Mouse (Mus musculus) right cerebral cortex, postnatal 10 days (tissue): ENCODE results near the gene Rabl3.

Source experiments
- DNase-seq, 2 experiments: peaks; one replicate each; pipeline ENCODE4 v3.0.0; 2021; ENCODE audit warnings: low spot score in 2 of 2

Rabl3 gene

GRCm38 (mm10) chr16:37539611-37540580 lies at the start of gene Rabl3, which contains the start of gene Gtf2e1:
Gene Rabl3 (plus strand): TSS chr16:37539885.
Gene Gtf2e1 (minus strand): TSS chr16:37539789.
- peak; percentile 99 to 100 for DNase-seq

GRCm38 (mm10) chr16:37495017-37495416 lies 44.7 kb upstream of the Rabl3 start:
- DNase-seq: peak; percentile 40 to 42

GRCm38 (mm10) chr16:37498581-37498980 lies 41.1 kb upstream of the Rabl3 start:
- no peak for DNase-seq

DNA sequence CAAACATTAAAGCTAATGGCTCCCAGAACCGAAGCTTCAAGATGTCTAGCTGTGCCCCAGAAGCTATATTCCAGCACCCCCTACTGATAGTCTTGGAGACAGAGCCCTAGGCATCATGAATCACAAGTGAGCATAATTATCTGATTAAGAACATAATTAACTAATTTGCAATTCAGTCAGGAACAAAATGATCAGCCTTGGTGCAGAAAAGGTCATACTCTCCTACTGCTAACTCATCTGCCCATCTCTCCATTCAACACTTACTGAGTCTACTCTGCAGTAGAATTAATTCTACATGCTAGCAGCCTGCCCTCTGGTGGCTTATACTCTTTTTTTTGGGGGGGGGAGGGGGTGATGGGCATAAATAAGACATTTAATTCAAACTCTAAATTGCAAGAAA lies 35.2 kb upstream of the Rabl3 start:
- DNase-seq: no peak

- DNase-seq: no peak
Measured at GRCm38 (mm10) chr16:37506751-37507150, 32.9 kb upstream of the Rabl3 start.

- no peak for DNase-seq
Measured at GRCm38 (mm10) chr16:37511489-37511888, 28.2 kb upstream of the Rabl3 start.

DNA sequence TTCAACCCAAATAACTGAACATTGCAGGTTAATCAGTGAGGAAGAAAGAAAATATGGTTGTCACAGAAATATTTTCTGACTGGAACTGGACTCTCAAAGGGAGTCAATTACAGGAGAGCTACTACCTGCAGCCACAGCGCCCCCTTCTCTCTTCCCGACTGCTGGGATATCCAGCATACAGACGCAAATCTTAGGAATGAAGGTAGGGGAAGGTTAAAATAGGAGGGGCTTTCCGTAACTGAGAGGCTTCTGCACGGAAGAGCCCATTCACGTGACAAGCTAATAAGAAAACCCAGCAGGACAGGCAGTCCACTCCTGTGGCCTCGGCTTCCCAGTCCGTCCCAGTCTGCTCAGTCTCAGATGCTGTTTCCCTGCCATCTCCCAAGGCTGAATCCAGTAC lies 25.0 kb upstream of the Rabl3 start:
- DNase-seq: no peak

DNA sequence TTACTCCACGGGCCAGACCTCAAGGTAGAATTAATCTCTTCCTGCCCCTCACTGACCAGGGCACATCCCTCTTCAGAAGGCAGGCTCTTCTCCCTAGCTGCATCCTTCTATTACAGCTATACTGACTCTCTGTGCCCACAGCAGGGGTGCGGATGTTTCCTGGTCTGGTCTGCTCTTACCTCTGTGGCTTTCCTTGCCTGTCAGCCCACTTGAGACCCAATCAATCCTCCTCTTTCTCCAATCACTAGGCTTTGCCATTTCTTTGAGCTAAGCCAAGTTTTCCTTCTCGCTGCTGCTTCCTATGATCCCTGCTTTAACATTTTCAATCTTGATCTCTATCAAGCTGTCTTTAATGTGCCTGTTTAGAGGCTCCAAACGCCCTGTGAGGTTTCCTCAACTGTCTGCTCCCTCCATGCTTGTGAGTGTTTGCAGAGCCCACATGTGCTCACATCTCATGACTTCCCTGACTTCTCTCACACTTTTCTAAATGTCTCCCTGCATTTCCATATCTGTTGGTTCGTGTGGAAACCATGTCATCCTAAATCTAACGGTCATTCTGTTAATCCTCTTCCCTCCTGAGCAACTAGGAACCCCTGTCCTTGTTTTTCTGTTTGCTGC lies 23.2 kb upstream of the Rabl3 start:
- no peak for DNase-seq

- no peak for DNase-seq
Measured at GRCm38 (mm10) chr16:37517596-37518211, 22.0 kb upstream of the Rabl3 start.

- no peak for DNase-seq
Measured at GRCm38 (mm10) chr16:37518662-37519061, 21.0 kb upstream of the Rabl3 start.

DNA sequence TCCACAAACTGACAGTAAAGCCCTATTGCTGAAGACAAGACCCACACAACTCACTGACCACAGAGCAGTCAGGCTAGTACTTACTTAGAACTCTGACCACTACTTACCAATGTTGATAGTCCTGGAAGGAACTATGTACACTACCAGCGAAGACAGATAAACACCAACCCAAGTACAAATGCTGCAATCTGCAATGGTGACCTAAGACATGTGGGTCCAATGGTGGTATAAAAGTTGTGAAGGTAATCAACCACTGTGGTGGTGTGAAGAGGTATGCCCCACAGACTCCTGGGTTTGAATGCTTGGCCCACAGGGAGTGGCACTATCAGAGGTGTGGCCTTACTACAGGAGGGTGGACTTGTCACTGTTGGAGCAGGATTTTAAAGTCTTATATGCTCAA lies 20.0 kb upstream of the Rabl3 start:
- DNase-seq: no peak

- DNase-seq: no peak
Measured at GRCm38 (mm10) chr16:37520190-37521040, 19.3 kb upstream of the Rabl3 start.

GRCm38 (mm10) chr16:37522100-37522697 lies 17.5 kb upstream of the Rabl3 start:
- DNase-seq: no peak

DNA sequence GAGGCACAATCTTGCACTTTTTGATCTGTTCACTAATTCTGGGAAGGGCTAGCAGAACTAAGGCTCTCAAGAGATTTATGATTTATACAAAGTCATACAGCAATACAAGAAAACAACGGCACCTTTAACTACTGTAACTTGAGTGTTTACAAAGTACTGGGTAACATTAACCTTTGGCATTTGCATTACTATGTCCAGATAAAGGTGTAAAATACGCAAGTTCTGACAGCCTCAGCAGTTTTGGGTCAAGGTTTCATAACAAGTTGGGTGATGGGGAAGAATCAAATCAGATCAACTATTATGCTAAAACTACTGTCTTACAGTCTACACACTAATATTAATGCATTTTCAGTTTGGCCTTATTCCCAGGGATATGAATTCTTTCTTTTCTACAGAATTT lies 14.6 kb upstream of the Rabl3 start:
- no peak for DNase-seq

DNA sequence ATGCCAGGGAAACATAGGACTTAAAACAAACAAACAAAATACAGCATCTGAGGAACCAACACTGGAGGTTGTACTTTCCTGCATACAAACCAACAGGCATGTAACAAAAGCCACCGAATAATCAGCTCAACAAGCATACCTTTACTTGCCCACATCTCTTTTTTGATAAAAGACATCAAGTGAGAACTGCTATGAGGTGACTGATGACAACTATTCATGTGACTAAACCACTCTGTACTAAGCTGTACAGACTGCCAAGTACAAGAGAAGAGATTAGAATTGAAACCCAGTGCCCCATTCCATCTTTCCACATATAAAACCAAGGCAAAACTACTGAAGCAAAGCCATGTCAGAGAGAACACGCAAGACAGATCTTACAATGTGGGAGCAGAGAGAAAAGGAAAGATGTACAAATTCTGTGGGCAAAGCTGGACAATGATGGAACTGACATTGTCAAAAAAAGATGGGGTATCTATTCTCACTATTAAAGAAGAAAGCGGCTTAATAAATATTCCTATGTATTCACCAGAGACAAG lies 12.9 kb upstream of the Rabl3 start:
- no peak for DNase-seq

DNA sequence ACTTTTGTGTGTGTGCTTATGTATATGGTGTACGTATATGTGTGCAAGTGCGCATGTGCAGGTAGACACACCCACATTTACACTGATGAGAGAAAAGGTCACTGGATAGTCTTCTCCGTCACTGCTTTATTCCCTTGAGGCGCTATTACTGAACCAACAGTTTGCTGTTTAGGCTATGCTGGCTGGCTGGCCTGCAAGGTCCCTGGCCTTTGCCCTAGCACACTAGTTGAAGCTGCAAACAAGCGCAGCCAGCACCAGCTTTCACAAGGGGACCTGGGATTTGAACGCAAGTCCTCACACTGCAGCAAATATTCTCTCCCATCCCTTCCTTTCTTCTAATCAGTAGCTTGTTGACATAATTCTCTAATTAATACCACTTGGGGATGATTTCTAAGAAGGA lies 9.5 kb upstream of the Rabl3 start:
- DNase-seq: no peak

DNA sequence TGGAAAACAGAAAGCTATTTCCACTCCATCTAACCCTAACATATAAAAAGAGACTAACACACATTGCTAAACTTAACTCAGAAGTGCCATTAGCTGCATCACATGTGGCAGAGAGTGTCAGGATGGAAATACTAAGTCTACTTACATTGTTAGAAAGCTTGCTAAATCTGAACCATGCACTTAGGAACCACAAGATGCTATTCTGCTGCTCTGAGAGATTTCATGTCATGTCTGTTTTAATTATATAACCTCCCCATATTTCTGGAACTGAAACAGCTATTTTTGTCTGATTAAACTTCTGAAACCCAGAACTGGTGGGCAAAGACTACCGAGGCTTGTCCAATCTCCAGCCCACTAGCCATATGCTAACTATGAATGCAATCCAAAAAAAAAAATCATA lies 7.6 kb upstream of the Rabl3 start:
- no peak for DNase-seq

- DNase-seq: no peak
Measured at GRCm38 (mm10) chr16:37533369-37534068, 6.2 kb upstream of the Rabl3 start.

DNA sequence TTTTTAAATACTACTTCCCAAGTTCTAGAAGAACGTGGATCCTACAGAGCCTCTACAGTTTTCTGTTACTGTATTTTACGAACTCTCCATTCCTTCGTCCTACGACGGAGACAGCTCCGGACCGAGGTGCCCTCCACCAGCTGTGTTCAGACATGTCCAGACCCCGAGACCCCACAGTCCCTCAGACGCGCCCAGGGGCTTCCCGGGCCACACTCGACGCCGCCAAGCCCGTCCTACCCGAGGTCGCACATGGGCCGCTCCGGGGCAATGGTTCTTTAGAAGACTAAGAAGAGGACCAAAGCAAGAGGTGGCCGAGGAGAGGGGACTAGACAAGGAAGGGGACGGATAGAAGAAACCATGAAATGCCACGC lies 460 bp upstream of the Rabl3 start:
- no peak for DNase-seq

DNA sequence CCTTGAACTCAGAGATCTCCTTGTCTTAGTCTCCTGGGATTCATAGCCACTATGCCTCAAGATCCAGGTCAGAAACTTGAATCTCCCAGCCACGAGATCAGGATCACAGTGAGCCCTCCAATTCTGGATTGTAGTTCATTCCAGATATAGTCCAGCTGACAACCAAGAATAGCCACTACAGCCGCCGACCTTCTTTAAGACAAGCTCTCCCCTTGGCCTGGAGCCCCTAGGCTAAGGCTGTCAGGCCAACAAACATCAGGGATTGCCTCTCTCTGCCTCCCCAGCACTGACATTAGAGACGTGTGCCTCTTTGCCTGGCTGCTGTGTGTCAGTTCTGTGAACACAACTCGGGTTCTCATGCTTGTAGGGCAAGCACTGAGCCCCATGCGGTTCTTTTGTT lies 1.1 kb downstream of the Rabl3 start:
- no peak for DNase-seq
